Mouse (Mus musculus) central nervous system, embryonic 18 days (tissue): ENCODE results near the gene Gm29735. TPM values are rescaled to one million over a fixed set of nuclear protein-coding genes. Genes with fewer than 3 reads are reported as not detected.

Source experiments
- polyA plus RNA-seq: library from polyadenylated mRNA; depleted of rRNA; stranded (reverse); fragments of >200 nt; gene quantifications from 2 replicates; pipeline ENCODE4 v1.2.3, GENCODE M21; 2012; rRNA removed

Gm29735 gene
- not detected in 2 replicates for polyA plus RNA-seq

DNA sequence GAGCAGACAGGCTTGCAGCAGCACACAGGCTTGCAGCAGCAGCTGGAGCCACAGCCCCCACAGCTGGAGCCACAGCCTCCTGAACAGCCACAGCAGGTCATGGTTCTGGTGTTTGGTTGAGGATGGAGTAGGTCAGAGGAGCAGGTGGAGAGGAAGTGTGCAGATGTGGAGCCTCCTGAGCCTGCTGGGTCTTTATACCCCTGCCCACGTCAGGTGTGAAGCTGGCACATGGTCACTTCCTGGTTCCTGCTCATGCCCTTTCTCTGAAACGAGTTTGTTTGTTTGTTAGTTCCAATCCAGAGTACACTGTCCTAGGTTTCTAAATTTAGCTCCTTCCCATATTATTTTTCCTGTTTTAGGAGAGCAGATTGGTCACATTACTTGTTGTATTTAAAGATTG is at the start of gene Gm29735:
Gm29735 (minus strand) TSS at position 101 of the 400 bp plus-strand sequence.

DNA sequence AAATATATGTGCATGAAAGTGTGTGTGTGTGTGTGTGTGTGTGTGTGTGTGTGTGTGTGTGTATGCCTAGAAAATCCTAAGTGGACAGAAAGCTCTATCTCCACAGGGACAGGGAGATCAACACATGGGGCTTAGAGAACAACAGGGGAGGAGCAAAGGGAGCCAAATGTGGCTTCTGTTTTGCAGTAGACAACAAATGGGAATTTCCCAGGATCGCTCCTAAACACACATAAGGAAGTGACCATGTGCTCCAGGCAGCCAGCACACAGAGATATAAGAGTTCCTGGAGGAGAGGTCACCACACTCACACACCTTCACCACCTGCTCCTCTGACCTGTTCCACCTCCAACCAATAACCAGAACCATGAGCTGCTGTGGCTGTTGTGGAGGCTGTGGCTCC is 44.2 kb upstream of the Gm29735 start, which contains the start of gene Krtap5-3:
Krtap5-3 (plus strand) TSS at position 301 of the 400 bp plus-strand sequence.

DNA sequence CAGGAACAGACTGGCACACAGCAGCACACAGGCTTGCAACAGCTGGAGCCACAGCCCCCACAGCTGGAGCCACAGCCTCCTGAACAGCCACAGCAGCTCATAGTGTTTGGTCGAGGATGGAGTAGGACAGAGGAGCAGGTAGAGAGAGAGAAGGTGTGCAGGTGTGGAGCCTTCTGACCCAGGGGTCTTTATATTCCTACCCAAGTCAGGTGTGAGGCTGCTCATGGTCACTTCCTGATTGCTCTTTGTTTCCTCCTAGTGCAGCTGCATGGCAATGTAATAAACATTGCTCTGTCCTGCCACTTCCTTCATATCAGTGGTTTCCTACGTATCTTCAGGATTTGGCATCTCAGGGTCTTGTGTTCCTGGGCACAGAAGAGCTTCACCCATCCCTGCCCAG is 33.4 kb upstream of the Gm29735 start, which contains the start of gene Gm10153:
Gm10153 (minus strand) TSS at position 101 of the 400 bp plus-strand sequence.

DNA sequence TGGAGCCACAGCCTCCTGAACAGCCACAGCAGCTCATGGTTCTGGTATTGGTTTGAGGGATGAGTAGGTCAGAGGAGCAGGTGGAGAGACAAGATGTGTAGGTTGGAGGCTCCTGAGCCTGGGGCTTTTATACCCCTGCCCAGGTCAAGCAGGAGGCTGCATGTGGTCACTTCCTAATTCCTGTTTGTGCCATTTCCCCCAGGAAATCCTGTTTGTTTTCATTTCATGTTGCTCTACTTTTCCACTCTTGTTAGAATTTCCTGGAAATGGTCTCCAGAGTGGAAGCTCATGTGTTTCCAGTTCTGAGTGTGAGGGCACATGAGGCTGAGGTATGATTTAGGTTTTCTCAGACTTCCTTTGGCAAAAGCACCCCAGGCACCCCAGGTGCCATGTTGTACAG is 19.0 kb upstream of the Gm29735 start, which contains the start of gene Krtap5-2:
Krtap5-2 (minus strand) TSS at position 101 of the 400 bp plus-strand sequence.

DNA sequence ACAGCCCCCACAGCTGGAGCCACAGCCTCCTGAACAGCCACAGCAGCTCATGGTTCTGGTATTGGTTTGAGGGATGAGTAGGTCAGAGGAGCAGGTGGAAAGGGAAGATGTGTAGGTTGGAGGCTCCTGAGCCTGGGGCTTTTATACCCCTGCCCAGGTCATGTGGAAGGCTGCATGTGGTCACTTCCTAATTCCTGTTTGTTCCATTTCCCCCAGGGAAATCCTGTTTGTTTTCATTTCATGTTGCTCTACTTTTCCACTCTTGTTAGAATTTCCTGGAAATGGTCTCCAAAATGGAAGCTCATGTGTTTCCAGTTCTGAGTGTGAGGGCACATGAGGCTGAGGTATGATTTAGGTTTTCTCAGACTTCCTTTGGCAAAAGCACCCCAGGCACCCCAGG is 8.7 kb upstream of the Gm29735 start, which contains the start of gene Gm4553:
Gm4553 (minus strand) TSS at position 101 of the 400 bp plus-strand sequence.

DNA sequence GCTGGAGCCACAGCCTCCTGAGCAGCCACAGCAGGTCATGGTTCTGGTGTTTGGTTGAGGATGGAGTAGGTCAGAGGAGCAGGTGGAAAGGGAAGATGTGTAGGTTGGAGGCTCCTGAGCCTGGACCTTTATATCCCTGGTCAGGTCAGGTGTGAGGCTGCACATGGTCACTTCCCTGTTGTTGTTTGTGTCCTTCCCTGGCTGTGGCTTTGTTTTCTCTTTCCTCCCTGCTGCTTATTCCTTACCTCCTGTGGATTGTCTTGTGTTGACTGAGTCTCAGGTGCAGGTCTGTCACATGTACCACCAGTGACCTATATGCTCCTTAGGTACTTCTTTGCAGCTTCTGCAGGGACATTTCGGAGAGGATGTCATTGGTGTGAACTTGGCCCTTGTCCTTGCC is 12.4 kb downstream of the Gm29735 start, which contains the start of gene Gm45337:
Gm45337 (minus strand) TSS at position 101 of the 400 bp plus-strand sequence.

DNA sequence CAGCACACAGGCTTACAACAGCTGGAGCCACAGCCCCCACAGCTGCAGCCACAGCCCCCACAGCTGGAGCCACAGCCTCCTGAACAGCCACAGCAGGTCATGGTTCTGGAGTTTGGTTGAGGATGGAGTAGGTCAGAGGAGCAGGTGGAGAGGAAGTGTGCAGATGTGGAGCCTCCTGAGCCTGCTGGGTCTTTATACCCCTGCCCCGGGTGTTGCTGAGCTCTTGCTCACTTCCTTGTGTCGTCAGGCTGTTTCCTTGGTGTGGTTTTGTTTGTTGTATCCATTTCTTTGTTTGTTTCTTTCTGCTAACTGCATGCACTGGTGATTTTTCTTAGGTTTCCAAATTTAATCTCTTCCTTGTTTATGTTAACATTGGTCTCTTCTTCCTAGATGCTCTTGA is 21.0 kb downstream of the Gm29735 start, which contains the start of gene Gm39115:
Gm39115 (minus strand) TSS at position 101 of the 400 bp plus-strand sequence.

DNA sequence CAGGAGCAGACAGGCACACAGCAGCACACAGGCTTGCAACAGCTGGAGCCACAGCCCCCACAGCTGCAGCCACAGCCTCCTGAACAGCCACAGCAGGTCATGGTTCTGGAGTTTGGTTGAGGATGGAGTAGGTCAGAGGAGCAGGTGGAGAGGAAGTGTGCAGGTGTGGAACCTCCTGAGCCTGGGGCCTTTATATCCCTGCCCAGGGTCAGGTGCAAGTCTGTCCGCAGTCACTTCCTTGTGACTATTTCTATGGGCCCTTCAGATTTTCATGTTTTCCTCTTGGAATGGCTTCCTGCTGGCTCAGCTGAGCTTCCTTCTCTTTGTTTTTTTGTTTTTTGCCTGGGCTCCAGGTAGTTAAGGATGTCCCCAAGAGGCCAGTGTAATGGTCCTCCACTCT is 36.3 kb downstream of the Gm29735 start, which contains the start of gene Gm45618:
Gm45618 (minus strand) TSS at position 101 of the 400 bp plus-strand sequence.

Other genes with a start within 250 kb of the Gm29735 start
- gene Tollip, start 238.6 kb downstream of the Gm29735 start, polyA plus RNA-seq, result 71.5 and 82.1 TPM in 2 replicates
- gene Brsk2, start 207.4 kb downstream of the Gm29735 start, polyA plus RNA-seq, result 128 and 141 TPM in 2 replicates
- gene Mob2, start 96.0 kb downstream of the Gm29735 start, polyA plus RNA-seq, result 39.0 and 41.2 TPM in 2 replicates
- 88.4 and 113 TPM in 2 replicates for gene Dusp8, start 61.3 kb downstream of the Gm29735 start, polyA plus RNA-seq
- gene Gm45618, start 36.4 kb downstream of the Gm29735 start, polyA plus RNA-seq, result not detected in 2 replicates
- gene Gm39115, start 21.1 kb downstream of the Gm29735 start, polyA plus RNA-seq, result not detected in 2 replicates
- gene Gm45337, start 12.5 kb downstream of the Gm29735 start, polyA plus RNA-seq, result not detected in 2 replicates
- not detected in 2 replicates for gene Gm4553, start 8.6 kb upstream of the Gm29735 start, polyA plus RNA-seq
- gene Krtap5-2, start 18.9 kb upstream of the Gm29735 start, polyA plus RNA-seq, result not detected in 2 replicates
- not detected in 2 replicates for gene Gm10153, start 33.3 kb upstream of the Gm29735 start, polyA plus RNA-seq
- gene Krtap5-3, start 44.3 kb upstream of the Gm29735 start, polyA plus RNA-seq, result not detected in 2 replicates
- gene Gm7579, start 54.7 kb upstream of the Gm29735 start, polyA plus RNA-seq, result 0.13 TPM in 1 of 2 replicates, not detected in the other
- not detected in 2 replicates for gene Krtap5-5, start 72.9 kb upstream of the Gm29735 start, polyA plus RNA-seq
- not detected in 2 replicates for gene Gm40460, start 84.0 kb upstream of the Gm29735 start, polyA plus RNA-seq
- gene Gm2431, start 101.2 kb upstream of the Gm29735 start, polyA plus RNA-seq, result not detected in 2 replicates
- gene Gm4559, start 117.2 kb upstream of the Gm29735 start, polyA plus RNA-seq, result not detected in 2 replicates
- gene Krtap5-1, start 140.0 kb upstream of the Gm29735 start, polyA plus RNA-seq, result not detected in 2 replicates
- not detected in 2 replicates for gene Krtap5-4, start 146.4 kb upstream of the Gm29735 start, polyA plus RNA-seq
- gene Ifitm10, start 216.6 kb upstream of the Gm29735 start, polyA plus RNA-seq, result 6.9 and 7.4 TPM in 2 replicates
- gene Gm49369, start 225.6 kb upstream of the Gm29735 start, polyA plus RNA-seq, result 0.28 and 0.48 TPM in 2 replicates
- gene Ctsd, start 230.9 kb upstream of the Gm29735 start, polyA plus RNA-seq, result 186 and 196 TPM in 2 replicates